Mouse (Mus musculus) layer of hippocampus, adult 9-11 months (tissue): ENCODE data around the gene Adh6b.
A peak's percentile ranks its signal among the peaks of the same experiment; 100 is the strongest.
"Not testable (repeated sequence)": the region's sequence is repeated elsewhere in the genome, so short reads cannot be mapped to it uniquely, and the experiment has no call there.

ENCODE experiments used
- DNase-seq: peaks from one replicate; pipeline ENCODE4 v3.0.0; 2022

Gene Adh6b

DNA sequence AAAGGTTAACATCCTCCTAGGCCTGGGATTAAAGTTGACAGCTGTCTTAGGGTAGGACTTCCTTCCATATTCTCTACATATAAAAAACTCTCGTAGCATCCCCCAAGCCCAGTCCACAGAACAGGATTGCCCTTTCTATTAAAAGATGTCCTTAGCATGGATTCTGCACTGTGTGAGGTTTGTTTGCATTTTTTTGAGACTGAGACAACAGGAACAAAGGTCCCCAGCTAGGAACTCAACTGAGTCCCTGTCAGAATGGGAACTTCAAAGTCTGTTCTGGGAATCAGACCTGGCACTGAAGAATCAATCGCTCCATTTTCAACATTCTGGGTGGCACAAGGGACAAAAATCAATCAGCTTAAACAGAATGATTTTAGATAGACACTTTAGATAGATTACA is 21.3 kb downstream of the Adh6b start:
- no peak for DNase-seq

DNA sequence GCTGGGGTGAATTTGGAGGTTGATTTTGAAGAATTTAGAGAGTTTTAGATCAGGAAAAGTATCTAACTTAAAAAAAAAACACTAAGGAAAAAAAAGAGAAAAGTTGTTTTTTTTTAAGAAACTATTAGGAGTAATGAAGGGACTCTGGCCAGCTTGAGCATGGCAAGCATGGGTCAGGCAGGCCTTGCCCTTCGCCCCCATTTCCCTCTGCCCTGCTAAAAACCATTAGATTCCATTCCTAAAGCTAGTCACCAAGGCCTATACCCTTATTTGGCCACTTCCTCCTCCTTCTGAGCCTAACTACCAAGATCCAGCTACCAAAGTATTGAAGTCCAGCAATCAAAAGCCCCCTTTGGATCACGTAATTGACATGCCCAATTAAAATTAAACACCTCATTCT is 24.6 kb downstream of the Adh6b start:
- no peak for DNase-seq

DNA sequence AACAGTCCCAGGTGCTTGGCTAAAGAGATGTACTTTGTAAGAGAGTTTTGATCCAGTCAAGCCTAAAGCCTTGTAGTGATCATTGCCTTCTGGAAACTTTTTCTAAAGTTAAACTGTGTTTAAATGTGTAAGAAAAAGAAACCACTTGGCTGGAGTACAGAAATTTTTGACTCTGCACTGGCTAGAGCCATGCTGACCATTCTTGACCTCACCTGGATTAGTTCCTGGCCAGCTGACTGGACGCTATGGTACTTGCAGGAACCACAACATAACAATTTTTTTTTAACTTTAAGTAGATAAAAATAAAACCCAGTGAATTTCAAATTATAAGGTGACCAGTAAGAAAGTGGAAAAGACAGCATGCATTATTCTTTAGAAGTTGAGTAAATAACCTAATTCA is 28.0 kb downstream of the Adh6b start:
- no peak for DNase-seq

DNA sequence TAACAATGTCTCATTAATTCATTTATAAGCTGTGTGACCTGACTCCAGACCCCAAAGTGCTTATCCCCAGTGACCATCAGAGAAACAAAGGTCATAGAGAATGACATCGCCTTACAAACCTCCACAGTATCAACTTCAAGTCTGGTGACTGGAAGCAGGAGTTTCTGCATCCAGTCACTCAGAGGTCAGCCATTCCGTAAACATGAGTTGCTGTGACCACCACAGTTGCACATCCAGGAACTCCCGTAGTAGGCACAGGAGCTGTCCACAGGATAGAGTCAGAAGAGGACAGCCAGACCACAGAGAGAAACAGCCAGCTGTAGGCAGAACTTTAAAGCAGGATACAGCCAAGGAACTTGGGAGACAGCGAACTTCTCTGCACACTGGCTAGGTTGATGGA is 28.7 kb downstream of the Adh6b start:
- DNase-seq: not testable (repeated sequence)

DNA sequence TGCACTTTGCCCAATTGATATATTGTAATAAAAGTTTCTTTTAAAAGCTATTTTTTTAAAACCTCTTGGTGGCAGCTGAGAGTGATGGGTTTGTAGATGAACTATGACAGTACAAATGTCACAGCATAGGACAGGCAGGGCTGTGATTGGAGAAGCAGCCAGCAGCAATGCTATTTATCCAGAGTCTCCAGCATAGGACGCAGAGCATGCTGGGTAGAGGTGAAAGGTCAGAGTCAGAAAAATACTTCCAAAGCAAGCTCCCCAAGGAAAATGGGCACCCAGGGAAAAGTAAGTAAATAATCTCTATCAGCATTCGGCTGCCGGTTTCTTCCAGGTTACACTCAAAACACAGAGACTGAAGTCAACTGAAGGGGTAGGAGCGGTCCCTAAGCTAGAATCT is 32.3 kb downstream of the Adh6b start:
- DNase-seq: no peak

DNA sequence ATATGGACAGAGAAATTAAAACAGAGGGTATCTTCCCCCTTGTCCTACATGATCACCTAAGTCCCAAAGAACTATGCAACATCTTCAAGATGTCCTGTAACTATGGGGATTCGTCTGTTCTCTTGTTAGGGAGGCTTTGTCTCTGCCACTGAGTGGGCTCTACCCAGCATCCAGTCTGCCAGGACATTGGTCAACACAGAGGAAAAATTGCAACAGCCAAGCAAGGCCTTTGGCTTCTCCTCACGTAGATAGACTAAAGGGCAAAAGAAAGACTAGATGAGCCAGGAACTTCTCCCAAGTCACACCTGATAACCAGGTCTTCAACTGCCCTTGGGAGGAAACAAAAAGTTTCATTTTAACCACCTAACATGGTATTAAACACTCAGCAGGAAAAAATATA is 33.6 kb downstream of the Adh6b start:
- DNase-seq: no peak

DNA sequence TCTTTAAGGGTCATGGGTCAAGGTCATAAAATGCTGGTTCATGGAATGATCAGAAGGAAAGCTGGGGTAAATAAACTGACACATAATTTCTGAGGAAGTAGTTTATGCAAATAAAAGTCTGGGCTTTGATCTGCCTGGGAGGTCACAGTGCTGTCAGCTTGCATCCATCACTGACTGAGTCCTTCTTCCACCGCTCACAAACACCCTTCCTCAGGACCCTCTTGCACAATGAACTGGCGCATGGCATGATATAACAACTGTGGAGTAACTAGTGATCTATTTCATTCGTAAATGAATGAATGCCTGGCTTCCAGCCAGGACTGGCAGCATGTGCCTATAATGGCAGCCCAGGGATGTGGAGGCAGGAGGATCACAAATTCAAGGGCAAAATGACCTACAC is 39.6 kb downstream of the Adh6b start:
- DNase-seq: no peak

DNA sequence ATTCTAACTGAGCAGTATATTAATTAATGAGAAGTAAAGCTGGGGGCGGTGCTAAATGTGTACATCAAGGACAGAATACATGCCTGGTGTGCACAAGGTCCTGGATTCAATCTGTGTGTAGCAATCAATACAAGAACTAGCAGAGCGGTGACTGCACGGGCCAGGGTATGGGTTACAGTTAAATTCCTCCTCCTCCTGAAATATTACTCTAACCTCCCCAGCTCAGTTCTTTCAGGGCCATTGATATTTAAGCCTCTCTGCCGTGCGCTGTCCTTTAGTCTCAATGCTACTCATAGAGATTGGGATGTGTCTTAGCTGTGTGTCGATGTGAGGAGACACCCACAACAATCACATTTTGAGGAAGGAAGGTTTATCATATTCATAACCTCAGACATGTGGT is 45.6 kb downstream of the Adh6b start:
- no peak for DNase-seq

DNA sequence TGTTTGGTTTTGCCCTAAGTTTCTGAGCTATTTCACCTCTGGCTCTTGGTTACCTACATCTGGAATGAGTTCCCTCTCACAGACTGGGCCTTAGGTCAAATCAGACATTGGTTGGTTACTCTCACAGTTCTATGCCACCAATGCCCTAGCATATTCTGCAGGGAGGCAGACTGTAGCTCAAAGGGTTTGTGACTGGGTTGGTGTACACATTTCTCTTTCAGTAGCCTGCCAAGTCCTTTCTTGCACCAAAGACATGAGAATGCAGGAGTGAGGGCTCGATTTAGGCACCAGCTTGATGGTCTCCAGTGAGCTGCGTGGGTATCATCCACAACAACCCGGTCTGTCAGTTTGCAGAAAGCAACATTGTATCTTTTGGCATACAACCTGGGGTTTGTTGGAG is 63.3 kb downstream of the Adh6b start:
- DNase-seq: no peak

DNA sequence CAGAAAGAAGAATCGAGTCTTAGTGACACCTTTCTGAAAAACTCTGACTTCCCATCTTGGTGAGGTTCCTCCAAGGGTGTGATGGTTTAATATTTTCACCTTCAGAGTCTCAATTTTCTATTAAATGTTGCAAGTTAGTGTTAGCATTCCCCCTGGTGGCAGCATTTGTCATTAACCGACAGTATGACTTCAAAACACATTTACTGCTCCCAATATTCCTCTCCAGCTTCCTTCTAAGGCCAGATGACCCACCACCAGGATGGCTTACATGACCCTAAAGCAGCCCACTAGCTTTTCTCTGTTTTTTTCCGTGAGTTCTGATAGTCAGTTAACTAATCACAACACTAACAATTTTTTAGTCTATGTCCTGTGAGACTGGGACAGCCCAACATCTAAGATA is 63.8 kb downstream of the Adh6b start:
- peak; percentile 12 for DNase-seq

DNA sequence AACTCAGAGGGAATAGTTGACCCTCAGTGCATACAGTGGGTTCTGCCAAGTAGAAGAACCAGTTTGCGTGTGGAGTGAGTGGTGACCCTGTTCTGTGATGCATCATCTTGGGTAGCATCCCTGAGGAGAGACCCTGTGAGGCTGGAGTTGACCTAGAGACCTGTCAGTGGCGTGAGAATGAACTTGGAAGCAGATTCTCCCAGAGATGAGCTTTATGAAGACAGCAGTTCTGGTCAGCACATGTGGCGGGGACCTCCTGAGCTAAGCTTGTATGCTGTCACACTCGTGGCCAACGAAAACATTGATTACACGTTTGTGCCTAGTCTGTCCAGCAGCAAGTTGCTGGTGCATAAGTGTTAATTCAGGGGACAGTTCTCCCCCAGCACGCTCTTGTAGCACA is 64.3 kb downstream of the Adh6b start:
- no peak for DNase-seq

DNA sequence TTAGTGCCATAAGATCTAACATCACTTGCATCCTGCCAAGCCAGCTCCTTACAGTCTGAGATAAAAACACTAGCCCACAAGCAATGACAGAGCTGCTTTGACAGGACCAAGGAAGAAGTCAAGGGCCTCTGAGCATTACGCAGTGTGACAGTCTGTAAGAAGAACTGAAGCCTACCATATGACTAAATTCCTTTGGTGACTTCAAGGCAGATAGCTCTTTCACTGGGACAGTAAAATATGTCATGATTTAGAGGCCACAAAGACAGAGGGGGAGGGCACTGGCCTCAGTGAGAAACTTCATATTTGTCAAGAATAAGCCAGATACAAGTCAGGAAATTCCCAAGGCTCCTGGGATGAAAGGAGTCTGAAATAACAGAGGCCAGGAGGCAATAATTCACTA is 66.3 kb downstream of the Adh6b start:
- no peak for DNase-seq
